Mouse (Mus musculus): ENCODE measurements around the gene Srxn1. TPM values are rescaled to one million over a fixed set of nuclear protein-coding genes. Genes with fewer than 3 reads are reported as not detected.

The Srxn1 gene
- polyA plus RNA-seq, 1 experiment = 39.1 TPM

- H3K27ac ChIP-seq (ENCODE audit: insufficient read depth, low read length) = no peak overlapping the region
- no peak overlapping the region for H3K4me3 ChIP-seq (ENCODE audit: insufficient read depth, low read length)
- no peaks in the 10 kb centered on the region for H3K4me1 ChIP-seq (ENCODE audit: control insufficient read depth, insufficient read depth, low read length)
- TF ChIP-seq CTCF (IDR thresholded peaks at IDR 0.05; ENCODE audit: borderline replicate concordance, insufficient read depth, low read length) (no peak), POLR2A (IDR thresholded peaks at IDR 0.05; ENCODE audit: low read depth, low read length) (no peak)
Observed at GRCm38 (mm10) chr2:152148675-152149074, 43.4 kb downstream of the Srxn1 start.

- TF ChIP-seq CTCF (IDR thresholded peaks at IDR 0.05; ENCODE audit: borderline replicate concordance, insufficient read depth, low read length) (no peak), POLR2A (IDR thresholded peaks at IDR 0.05; ENCODE audit: low read depth, low read length) (no peak)
- H3K27ac ChIP-seq (ENCODE audit: insufficient read depth, low read length) = no peak overlapping the region
- no peak overlapping the region for H3K4me3 ChIP-seq (ENCODE audit: insufficient read depth, low read length)
- H3K4me1 ChIP-seq (ENCODE audit: control insufficient read depth, insufficient read depth, low read length) = no peaks in the 10 kb centered on the region
Observed at GRCm38 (mm10) chr2:152149891-152150290, 44.6 kb downstream of the Srxn1 start.

- no peak overlapping the region for H3K4me3 ChIP-seq (ENCODE audit: insufficient read depth, low read length)
- H3K27ac ChIP-seq (ENCODE audit: insufficient read depth, low read length) = no peak overlapping the region
- no peak for TF ChIP-seq CTCF (IDR thresholded peaks at IDR 0.05; ENCODE audit: borderline replicate concordance, insufficient read depth, low read length)
- TF ChIP-seq POLR2A (IDR thresholded peaks at IDR 0.05; ENCODE audit: low read depth, low read length) = no peak
- no peaks in the 10 kb centered on the region for H3K4me1 ChIP-seq (ENCODE audit: control insufficient read depth, insufficient read depth, low read length)
Observed at GRCm38 (mm10) chr2:152150373-152150772, 45.1 kb downstream of the Srxn1 start.

GRCm38 (mm10) chr2:152153361-152153760 lies 48.0 kb downstream of the Srxn1 start:
- Histone ChIP-seq H3K4me1 (ENCODE audit: control insufficient read depth, insufficient read depth, low read length) (no peaks in the 10 kb centered on the region), H3K27ac (ENCODE audit: insufficient read depth, low read length) (no peak overlapping the region), H3K4me3 (ENCODE audit: insufficient read depth, low read length) (no peak overlapping the region)
- TF ChIP-seq POLR2A (IDR thresholded peaks at IDR 0.05; ENCODE audit: low read depth, low read length) (no peak), CTCF (IDR thresholded peaks at IDR 0.05; ENCODE audit: borderline replicate concordance, insufficient read depth, low read length) (no peak)

- no peaks in the 10 kb centered on the region for H3K4me1 ChIP-seq (ENCODE audit: control insufficient read depth, insufficient read depth, low read length)
- H3K4me3 ChIP-seq (ENCODE audit: insufficient read depth, low read length) = no peak overlapping the region
- no peak overlapping the region for H3K27ac ChIP-seq (ENCODE audit: insufficient read depth, low read length)
- TF ChIP-seq POLR2A (IDR thresholded peaks at IDR 0.05; ENCODE audit: low read depth, low read length) (no peak), CTCF (IDR thresholded peaks at IDR 0.05; ENCODE audit: borderline replicate concordance, insufficient read depth, low read length) (no peak)
Observed at GRCm38 (mm10) chr2:152155414-152156208, 50.3 kb downstream of the Srxn1 start.

- H3K4me3 ChIP-seq (ENCODE audit: insufficient read depth, low read length) = no peak overlapping the region
- H3K27ac ChIP-seq (ENCODE audit: insufficient read depth, low read length) = no peak overlapping the region
- TF ChIP-seq POLR2A (IDR thresholded peaks at IDR 0.05; ENCODE audit: low read depth, low read length) = no peak
- no peak for TF ChIP-seq CTCF (IDR thresholded peaks at IDR 0.05; ENCODE audit: borderline replicate concordance, insufficient read depth, low read length)
- H3K4me1 ChIP-seq (ENCODE audit: control insufficient read depth, insufficient read depth, low read length) = no peaks in the 10 kb centered on the region
Observed at GRCm38 (mm10) chr2:152156471-152156870, 51.2 kb downstream of the Srxn1 start.

- no peak overlapping the region for H3K27ac ChIP-seq (ENCODE audit: insufficient read depth, low read length)
- no peak for TF ChIP-seq CTCF (IDR thresholded peaks at IDR 0.05; ENCODE audit: borderline replicate concordance, insufficient read depth, low read length)
- no peak for TF ChIP-seq POLR2A (IDR thresholded peaks at IDR 0.05; ENCODE audit: low read depth, low read length)
- H3K4me1 ChIP-seq (ENCODE audit: control insufficient read depth, insufficient read depth, low read length) = no peaks in the 10 kb centered on the region
- no peak overlapping the region for H3K4me3 ChIP-seq (ENCODE audit: insufficient read depth, low read length)
Observed at GRCm38 (mm10) chr2:152159487-152159886, 54.2 kb downstream of the Srxn1 start.

Other genes with a start within 250 kb of the Srxn1 start
- gene Angpt4, start 194.3 kb upstream of the Srxn1 start, polyA plus RNA-seq (2011; ENCODE audit: insufficient read length, low read depth, missing spikeins) = 2.1 and 4.8 TPM in 2 replicates
- gene Fam110a, start 125.3 kb upstream of the Srxn1 start, polyA plus RNA-seq (2011; ENCODE audit: insufficient read length, low read depth, missing spikeins) = 9.7 and 13.4 TPM in 2 replicates
- gene Slc52a3, start 109.0 kb upstream of the Srxn1 start, polyA plus RNA-seq (2011; ENCODE audit: insufficient read length, low read depth, missing spikeins) = 0.55 and 0.60 TPM in 2 replicates
- gene Scrt2, start 24.0 kb upstream of the Srxn1 start, polyA plus RNA-seq (2011; ENCODE audit: insufficient read length, low read depth, missing spikeins) = not detected in 2 replicates
- not detected in 2 replicates for gene Tcf15, start 38.0 kb downstream of the Srxn1 start, polyA plus RNA-seq (2011; ENCODE audit: insufficient read length, low read depth, missing spikeins)
- 126 and 134 TPM in 2 replicates for gene Csnk2a1, start 121.3 kb downstream of the Srxn1 start, polyA plus RNA-seq (2011; ENCODE audit: insufficient read length, low read depth, missing spikeins)
- gene Tbc1d20, start 188.3 kb downstream of the Srxn1 start, polyA plus RNA-seq (2011; ENCODE audit: insufficient read length, low read depth, missing spikeins) = 61.7 and 74.1 TPM in 2 replicates
- gene Rbck1, start 227.1 kb downstream of the Srxn1 start, polyA plus RNA-seq (2011; ENCODE audit: insufficient read length, low read depth, missing spikeins) = 59.0 and 79.2 TPM in 2 replicates
- gene Trib3, start 238.5 kb downstream of the Srxn1 start, polyA plus RNA-seq (2011; ENCODE audit: insufficient read length, low read depth, missing spikeins) = 49.1 and 85.1 TPM in 2 replicates

Measured in embryonic fibroblast, embryonic 13.5 days (primary cell).